Mouse (Mus musculus): ENCODE measurements around the gene Rgs13. TPM values are rescaled to one million over a fixed set of nuclear protein-coding genes. Genes with fewer than 3 reads are reported as not detected.

The Rgs13 gene
- not detected in 2 replicates for polyA plus RNA-seq (2014; fragmentation: Nextera tagmentation; extraction: Ambion mirVana)

DNA sequence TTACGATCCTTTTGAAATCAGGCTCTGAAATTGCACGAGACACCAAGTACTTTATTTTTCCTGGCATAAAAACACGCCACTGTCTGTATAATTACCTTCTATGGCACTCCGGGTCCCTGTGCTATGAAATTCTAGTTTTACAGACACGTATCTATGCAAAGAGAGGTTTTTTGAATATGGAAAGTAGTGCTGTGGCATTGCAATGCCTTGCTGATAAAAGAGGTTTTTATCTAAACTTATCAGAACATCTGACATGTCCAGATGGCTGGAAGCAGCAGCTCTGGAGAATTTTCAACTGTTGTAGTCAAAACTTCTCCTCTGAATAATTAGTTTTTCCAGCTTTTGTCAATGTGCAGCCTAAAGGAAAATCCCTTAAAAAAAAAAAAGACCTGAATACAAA, at the start of gene Rgs13:
TSS of gene Rgs13 (minus strand) at position 207 of the 400 bp plus-strand sequence.
- no peaks in the 10 kb centered on the region for H3K9me3 ChIP-seq (ENCODE audit: control insufficient read depth, low read length)
- no peaks in the 10 kb centered on the region for H3K27me3 ChIP-seq (ENCODE audit: control insufficient read depth, insufficient read depth, low read length)
- H3K4me2 ChIP-seq (replicated peaks; ENCODE audit: low read depth, low read length): no peak within 1 kb of the TSS
- WGBS: 80% methylated on average over 5 of the region's 5 CpGs
- no peak within 1 kb of the TSS for H3K27ac ChIP-seq (ENCODE audit: low read depth, low read length)
- no peaks in the 10 kb centered on the region for H3K36me3 ChIP-seq (ENCODE audit: control insufficient read depth, insufficient read depth, low read length)
- H3K4me1 ChIP-seq (ENCODE audit: control insufficient read depth, insufficient read depth, low read length): no peaks in the 10 kb centered on the region
- H3K9ac ChIP-seq (ENCODE audit: low read depth, low read length): no peak within 1 kb of the TSS
- H3K4me3 ChIP-seq (ENCODE audit: low read length): no peak within 1 kb of the TSS
- ATAC-seq (ENCODE audit: low FRiP score, low TSS enrichment): no peak

DNA sequence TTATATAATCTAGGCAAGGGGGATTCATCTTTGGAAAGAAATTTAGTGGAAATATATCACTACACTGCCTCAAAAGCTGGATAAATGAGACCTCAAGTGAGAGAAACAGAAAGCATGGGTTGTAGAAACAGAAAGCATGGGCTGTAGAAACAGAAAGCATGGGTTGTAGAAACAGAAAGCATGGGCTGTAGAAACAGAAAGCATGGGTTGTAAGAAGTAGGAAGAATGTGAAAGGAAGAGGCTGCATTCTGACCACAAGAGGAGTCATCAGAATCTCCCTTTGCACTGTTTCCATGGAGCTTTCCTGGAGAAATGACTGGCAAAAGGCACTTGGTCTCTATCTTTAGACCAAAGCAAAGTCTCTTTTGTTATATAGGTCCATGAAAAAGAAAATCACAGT, 38.1 kb upstream of the Rgs13 start:
- H3K9ac ChIP-seq (ENCODE audit: low read depth, low read length): no peak overlapping the region
- ATAC-seq (ENCODE audit: low FRiP score, low TSS enrichment): no peak
- no peak overlapping the region for H3K4me3 ChIP-seq (ENCODE audit: low read length)
- H3K9me3 ChIP-seq (ENCODE audit: control insufficient read depth, low read length): no peaks in the 10 kb centered on the region
- no peaks in the 10 kb centered on the region for H3K4me1 ChIP-seq (ENCODE audit: control insufficient read depth, insufficient read depth, low read length)
- H3K36me3 ChIP-seq (ENCODE audit: control insufficient read depth, insufficient read depth, low read length): no peaks in the 10 kb centered on the region
- H3K27ac ChIP-seq (ENCODE audit: low read depth, low read length): no peak overlapping the region
- no peaks in the 10 kb centered on the region for H3K27me3 ChIP-seq (ENCODE audit: control insufficient read depth, insufficient read depth, low read length)
- no peak overlapping the region for H3K4me2 ChIP-seq (replicated peaks; ENCODE audit: low read depth, low read length)

DNA sequence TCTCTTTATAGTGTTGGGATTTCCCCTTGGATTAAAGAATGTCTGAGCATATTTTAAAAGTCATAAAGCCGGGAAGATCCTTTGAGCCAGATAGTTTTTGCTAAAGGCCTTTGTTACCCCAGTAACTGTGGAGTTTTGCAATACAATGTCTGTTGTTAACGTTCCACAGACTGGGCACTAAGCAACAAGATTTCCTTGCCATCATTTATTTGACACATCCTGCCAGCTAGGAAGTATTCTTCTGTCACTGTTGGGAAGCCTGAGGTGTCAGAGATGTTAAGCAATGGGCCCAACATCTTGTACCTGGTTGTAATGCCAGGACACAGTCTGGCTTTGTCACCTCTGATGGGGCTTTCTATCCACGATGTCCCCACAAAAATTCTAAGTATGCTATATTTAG, 33.7 kb upstream of the Rgs13 start:
- no peaks in the 10 kb centered on the region for H3K27me3 ChIP-seq (ENCODE audit: control insufficient read depth, insufficient read depth, low read length)
- WGBS: 73% methylated on average over 3 of the region's 3 CpGs
- H3K9me3 ChIP-seq (ENCODE audit: control insufficient read depth, low read length): no peaks in the 10 kb centered on the region
- no peak overlapping the region for H3K9ac ChIP-seq (ENCODE audit: low read depth, low read length)
- H3K36me3 ChIP-seq (ENCODE audit: control insufficient read depth, insufficient read depth, low read length): no peaks in the 10 kb centered on the region
- H3K27ac ChIP-seq (ENCODE audit: low read depth, low read length): no peak overlapping the region
- no peaks in the 10 kb centered on the region for H3K4me1 ChIP-seq (ENCODE audit: control insufficient read depth, insufficient read depth, low read length)
- H3K4me2 ChIP-seq (replicated peaks; ENCODE audit: low read depth, low read length): no peak overlapping the region
- no peak for ATAC-seq (ENCODE audit: low FRiP score, low TSS enrichment)
- H3K4me3 ChIP-seq (ENCODE audit: low read length): no peak overlapping the region

DNA sequence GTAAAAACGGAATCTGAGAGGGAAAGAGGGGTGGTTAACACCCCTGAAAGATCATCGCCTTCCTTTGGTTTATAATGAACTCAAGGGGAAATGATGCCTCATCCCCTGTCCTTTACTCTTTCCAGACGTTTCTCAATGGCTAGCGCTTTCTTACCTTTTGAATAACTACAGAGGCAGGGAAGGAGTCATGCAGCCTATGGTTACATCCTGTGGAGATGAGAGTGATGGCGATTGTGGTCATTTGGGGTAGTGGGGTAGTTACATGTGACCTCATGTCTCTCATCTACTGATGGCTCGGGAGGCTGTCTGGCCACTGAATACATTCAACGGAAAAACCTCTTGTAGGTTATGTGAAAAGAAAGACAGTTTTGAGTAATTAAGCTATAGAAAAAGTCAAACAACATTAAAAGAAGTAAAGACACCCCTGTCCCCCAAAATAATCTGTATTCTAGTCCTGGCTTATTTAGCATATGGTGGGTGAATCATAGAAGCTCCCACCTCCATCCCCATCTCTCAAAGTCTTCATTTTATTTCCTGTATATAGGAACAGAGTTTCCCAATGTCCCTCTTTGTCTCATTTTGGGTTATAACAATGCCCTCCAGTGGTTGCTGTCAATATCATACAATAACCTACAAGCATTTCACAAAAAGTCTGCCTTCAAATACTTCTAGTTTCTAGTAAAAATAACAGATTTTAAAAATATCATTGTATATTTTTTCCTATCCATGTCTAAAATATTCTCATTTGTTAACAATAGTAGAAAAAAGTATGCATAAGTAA, 29.3 kb upstream of the Rgs13 start:
- no peaks in the 10 kb centered on the region for H3K27me3 ChIP-seq (ENCODE audit: control insufficient read depth, insufficient read depth, low read length)
- no peak overlapping the region for H3K27ac ChIP-seq (ENCODE audit: low read depth, low read length)
- 70% methylated on average over 7 of the region's 7 CpGs for WGBS
- H3K4me1 ChIP-seq (ENCODE audit: control insufficient read depth, insufficient read depth, low read length): no peaks in the 10 kb centered on the region
- H3K4me3 ChIP-seq (ENCODE audit: low read length): no peak overlapping the region
- ATAC-seq (ENCODE audit: low FRiP score, low TSS enrichment): no peak
- no peak overlapping the region for H3K4me2 ChIP-seq (replicated peaks; ENCODE audit: low read depth, low read length)
- no peak overlapping the region for H3K9ac ChIP-seq (ENCODE audit: low read depth, low read length)
- H3K36me3 ChIP-seq (ENCODE audit: control insufficient read depth, insufficient read depth, low read length): no peaks in the 10 kb centered on the region
- no peaks in the 10 kb centered on the region for H3K9me3 ChIP-seq (ENCODE audit: control insufficient read depth, low read length)

DNA sequence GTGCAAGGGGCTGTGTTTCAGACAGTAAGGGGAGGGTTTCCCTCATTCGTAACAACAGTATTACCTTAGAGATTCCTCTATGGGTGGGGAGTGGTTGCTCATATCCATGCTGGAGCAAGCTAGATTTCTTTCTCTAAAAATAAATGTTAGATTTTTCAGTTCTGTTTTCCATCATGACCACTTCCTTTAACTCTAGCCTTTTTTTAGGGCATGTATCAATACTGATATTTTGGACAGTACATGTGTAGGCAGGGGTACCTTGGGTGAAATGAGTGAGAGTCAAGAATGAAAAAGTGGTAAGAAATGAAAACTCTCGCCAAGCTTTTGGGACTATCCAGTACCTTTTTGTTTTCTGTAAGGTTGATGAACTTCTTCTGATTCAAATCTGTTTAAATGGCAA, 27.6 kb upstream of the Rgs13 start:
- no peak overlapping the region for H3K27ac ChIP-seq (ENCODE audit: low read depth, low read length)
- no peak overlapping the region for H3K9ac ChIP-seq (ENCODE audit: low read depth, low read length)
- no peak overlapping the region for H3K4me2 ChIP-seq (replicated peaks; ENCODE audit: low read depth, low read length)
- no peaks in the 10 kb centered on the region for H3K4me1 ChIP-seq (ENCODE audit: control insufficient read depth, insufficient read depth, low read length)
- H3K27me3 ChIP-seq (ENCODE audit: control insufficient read depth, insufficient read depth, low read length): no peaks in the 10 kb centered on the region
- H3K4me3 ChIP-seq (ENCODE audit: low read length): no peak overlapping the region
- H3K9me3 ChIP-seq (ENCODE audit: control insufficient read depth, low read length): no peaks in the 10 kb centered on the region
- ATAC-seq (ENCODE audit: low FRiP score, low TSS enrichment): no peak
- WGBS: 84% methylated on average over 2 of the region's 2 CpGs
- no peaks in the 10 kb centered on the region for H3K36me3 ChIP-seq (ENCODE audit: control insufficient read depth, insufficient read depth, low read length)

DNA sequence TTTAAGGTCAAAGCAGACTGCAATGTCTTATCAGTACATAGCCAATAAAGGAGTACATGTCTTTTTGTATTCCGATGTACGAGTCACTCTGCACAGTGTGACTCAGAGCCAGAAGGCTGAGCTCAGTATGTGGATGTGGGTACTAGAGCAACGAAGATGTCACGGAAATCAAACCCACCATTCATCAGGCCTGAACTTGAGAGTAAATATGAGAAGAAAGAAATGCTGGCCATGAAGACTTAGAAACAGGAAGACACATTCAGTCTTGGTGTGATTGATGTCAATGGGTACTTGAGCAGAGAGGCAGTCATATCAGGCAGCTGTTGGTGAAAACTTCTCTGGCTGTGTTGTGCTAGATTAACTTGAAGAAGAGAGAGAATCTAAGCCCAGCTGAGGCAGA, 25.8 kb upstream of the Rgs13 start:
- no peak overlapping the region for H3K27ac ChIP-seq (ENCODE audit: low read depth, low read length)
- no peak overlapping the region for H3K9ac ChIP-seq (ENCODE audit: low read depth, low read length)
- no peaks in the 10 kb centered on the region for H3K9me3 ChIP-seq (ENCODE audit: control insufficient read depth, low read length)
- H3K4me3 ChIP-seq (ENCODE audit: low read length): no peak overlapping the region
- no peaks in the 10 kb centered on the region for H3K36me3 ChIP-seq (ENCODE audit: control insufficient read depth, insufficient read depth, low read length)
- H3K27me3 ChIP-seq (ENCODE audit: control insufficient read depth, insufficient read depth, low read length): no peaks in the 10 kb centered on the region
- no peak overlapping the region for H3K4me2 ChIP-seq (replicated peaks; ENCODE audit: low read depth, low read length)
- 93% methylated on average over 4 of the region's 4 CpGs for whole genome bisulfite sequencing
- no peak for ATAC-seq (ENCODE audit: low FRiP score, low TSS enrichment)
- no peaks in the 10 kb centered on the region for H3K4me1 ChIP-seq (ENCODE audit: control insufficient read depth, insufficient read depth, low read length)

DNA sequence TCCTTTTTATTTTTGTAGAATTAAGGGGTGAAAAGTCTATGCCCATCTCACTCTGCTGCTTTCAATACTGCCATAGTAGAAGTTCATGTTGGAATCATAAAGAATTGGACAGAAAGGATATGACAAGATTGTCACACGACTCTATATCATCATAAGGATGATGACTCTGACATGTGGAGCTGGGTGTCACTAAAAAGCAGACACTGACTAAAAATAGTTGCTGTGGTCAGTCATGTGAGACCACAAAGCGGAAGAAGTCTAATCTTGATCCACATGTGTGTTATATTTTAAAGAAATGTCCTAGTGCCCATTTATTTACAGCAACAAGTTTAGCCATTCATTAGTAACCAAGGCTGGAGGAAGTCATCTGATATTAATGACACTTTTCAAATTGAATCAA, 23.3 kb upstream of the Rgs13 start:
- Histone ChIP-seq H3K4me2 (replicated peaks; ENCODE audit: low read depth, low read length) (no peak overlapping the region), H3K27ac (ENCODE audit: low read depth, low read length) (no peak overlapping the region), H3K9me3 (ENCODE audit: control insufficient read depth, low read length) (no peaks in the 10 kb centered on the region), H3K4me1 (ENCODE audit: control insufficient read depth, insufficient read depth, low read length) (no peaks in the 10 kb centered on the region), H3K27me3 (ENCODE audit: control insufficient read depth, insufficient read depth, low read length) (no peaks in the 10 kb centered on the region), H3K4me3 (ENCODE audit: low read length) (no peak overlapping the region), H3K36me3 (ENCODE audit: control insufficient read depth, insufficient read depth, low read length) (no peaks in the 10 kb centered on the region), H3K9ac (ENCODE audit: low read depth, low read length) (no peak overlapping the region)
- no peak for ATAC-seq (ENCODE audit: low FRiP score, low TSS enrichment)
- 79% methylated on average over 2 of the region's 2 CpGs for WGBS

DNA sequence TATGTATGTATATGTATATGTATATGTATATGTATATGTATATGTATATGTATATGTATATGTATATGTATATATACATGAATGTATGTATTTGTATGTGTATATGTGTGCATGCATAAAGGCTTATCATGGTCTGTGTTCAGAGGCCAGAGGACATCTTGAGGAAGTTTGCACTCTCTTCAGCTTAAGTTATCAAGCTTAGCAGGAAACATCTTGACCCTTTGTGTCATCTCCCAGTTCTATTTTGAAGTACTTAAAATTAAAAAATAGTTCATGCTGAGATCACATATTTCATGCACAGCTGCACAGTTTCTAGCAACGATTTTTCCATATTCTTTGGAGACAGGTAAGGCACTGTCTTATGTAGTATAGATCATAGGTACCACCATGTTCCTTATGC, 22.4 kb upstream of the Rgs13 start:
- H3K4me3 ChIP-seq (ENCODE audit: low read length): no peak overlapping the region
- no peak overlapping the region for H3K27ac ChIP-seq (ENCODE audit: low read depth, low read length)
- H3K9me3 ChIP-seq (ENCODE audit: control insufficient read depth, low read length): no peaks in the 10 kb centered on the region
- no peak for ATAC-seq (ENCODE audit: low FRiP score, low TSS enrichment)
- no peaks in the 10 kb centered on the region for H3K27me3 ChIP-seq (ENCODE audit: control insufficient read depth, insufficient read depth, low read length)
- no peak overlapping the region for H3K4me2 ChIP-seq (replicated peaks; ENCODE audit: low read depth, low read length)
- H3K36me3 ChIP-seq (ENCODE audit: control insufficient read depth, insufficient read depth, low read length): no peaks in the 10 kb centered on the region
- H3K4me1 ChIP-seq (ENCODE audit: control insufficient read depth, insufficient read depth, low read length): no peaks in the 10 kb centered on the region
- 71% methylated on average over 1 of the region's 1 CpGs for WGBS
- H3K9ac ChIP-seq (ENCODE audit: low read depth, low read length): no peak overlapping the region

DNA sequence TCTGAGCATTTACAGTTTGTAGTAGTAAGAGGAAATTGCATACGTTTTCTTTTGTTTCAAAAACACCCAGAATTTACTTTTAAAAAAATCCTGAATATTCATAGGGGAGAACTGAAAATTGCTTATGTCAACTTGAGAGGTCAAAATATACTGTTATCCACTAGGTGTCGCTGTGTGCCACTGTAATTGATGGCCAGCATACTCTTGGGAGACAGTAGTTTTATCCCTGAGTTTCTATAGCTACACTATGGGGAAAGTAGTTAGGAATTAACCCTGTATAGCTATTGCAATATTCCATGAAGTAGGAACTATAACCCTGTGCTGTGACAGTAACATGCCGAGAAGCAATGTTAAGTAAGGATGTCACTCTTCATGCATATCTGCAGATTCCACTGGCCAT, 20.5 kb upstream of the Rgs13 start:
- WGBS: 27% methylated on average over 3 of the region's 3 CpGs
- Histone ChIP-seq H3K36me3 (ENCODE audit: control insufficient read depth, insufficient read depth, low read length) (no peaks in the 10 kb centered on the region), H3K9ac (ENCODE audit: low read depth, low read length) (no peak overlapping the region), H3K27me3 (ENCODE audit: control insufficient read depth, insufficient read depth, low read length) (no peaks in the 10 kb centered on the region), H3K9me3 (ENCODE audit: control insufficient read depth, low read length) (no peaks in the 10 kb centered on the region), H3K4me2 (replicated peaks; ENCODE audit: low read depth, low read length) (no peak overlapping the region), H3K4me3 (ENCODE audit: low read length) (no peak overlapping the region), H3K27ac (ENCODE audit: low read depth, low read length) (no peak overlapping the region), H3K4me1 (ENCODE audit: control insufficient read depth, insufficient read depth, low read length) (no peaks in the 10 kb centered on the region)
- no peak for ATAC-seq (ENCODE audit: low FRiP score, low TSS enrichment)
